Mouse (Mus musculus): ENCODE results near the gene Mfsd4a.
A peak's percentile ranks its signal among the peaks of the same experiment; 100 is the strongest.

Gene Mfsd4a

DNA sequence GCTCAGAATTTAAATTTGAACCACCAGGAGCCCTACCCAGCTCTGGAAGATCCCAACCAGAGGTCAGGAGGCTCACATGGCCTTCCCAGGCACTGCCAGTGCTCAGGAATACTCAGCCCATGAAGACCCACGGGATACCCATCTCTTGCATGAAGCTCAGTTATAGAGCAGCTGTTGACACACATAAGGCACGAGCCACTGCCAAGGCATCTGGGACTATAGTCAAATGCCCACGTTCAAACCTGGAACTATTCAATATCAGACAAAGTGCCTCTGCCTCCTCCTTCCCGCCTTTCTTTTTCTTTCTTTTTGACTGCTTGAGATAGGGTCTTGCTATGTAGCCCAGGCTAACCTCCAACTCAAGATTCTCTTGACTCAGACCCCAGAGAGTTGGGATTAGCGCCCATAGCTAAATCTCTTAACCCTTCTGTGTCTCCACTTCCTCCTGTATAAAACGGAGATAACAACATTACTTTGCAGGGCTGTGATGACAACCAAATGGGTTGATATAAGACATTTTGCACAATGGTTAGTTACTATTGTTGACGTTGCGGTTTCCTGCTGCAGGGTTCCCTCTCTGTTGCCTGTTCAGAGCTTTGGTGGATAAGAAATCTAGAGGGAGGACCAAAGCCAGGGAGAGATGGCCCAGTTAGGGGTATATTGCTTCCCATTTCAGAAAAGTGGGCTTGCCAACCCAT lies 2.2 kb downstream of the Mfsd4a start:
- no peak for DNase-seq (ENCODE audit: low read depth in 1 of 2, low spot score in 2 of 2)

DNA sequence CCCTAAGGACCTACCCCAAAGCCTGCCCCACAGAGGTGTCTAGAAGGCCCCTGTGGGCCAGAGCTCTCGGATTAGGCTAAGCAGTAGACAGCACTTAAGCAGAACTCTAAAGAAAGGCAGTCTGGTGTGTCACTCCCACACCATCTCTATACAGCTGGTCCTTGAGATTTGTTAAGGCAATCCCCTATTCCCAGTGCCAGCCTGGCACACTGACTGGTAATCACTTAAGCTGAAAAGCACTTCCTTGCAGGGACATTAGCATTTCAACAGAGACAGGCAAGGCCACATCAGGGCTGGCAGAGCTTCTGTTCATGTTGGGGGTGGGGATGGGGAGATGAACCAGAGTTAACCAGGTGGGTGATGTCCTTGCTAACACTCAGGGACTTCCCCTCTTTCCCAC lies 2.9 kb downstream of the Mfsd4a start:
- DNase-seq (ENCODE audit: low read depth in 1 of 2, low spot score in 2 of 2): no peak

GRCm38 (mm10) chr1:132063096-132063495 lies 4.8 kb downstream of the Mfsd4a start:
- DNase-seq (ENCODE audit: low read depth in 1 of 2, low spot score in 2 of 2): no peak

- DNase-seq (ENCODE audit: low read depth in 1 of 2, low spot score in 2 of 2): no peak
Observed at GRCm38 (mm10) chr1:132061750-132062541, 5.9 kb downstream of the Mfsd4a start.

GRCm38 (mm10) chr1:132060036-132060769 lies 7.7 kb downstream of the Mfsd4a start:
- DNase-seq (ENCODE audit: low read depth in 1 of 2, low spot score in 2 of 2): no peak

DNA sequence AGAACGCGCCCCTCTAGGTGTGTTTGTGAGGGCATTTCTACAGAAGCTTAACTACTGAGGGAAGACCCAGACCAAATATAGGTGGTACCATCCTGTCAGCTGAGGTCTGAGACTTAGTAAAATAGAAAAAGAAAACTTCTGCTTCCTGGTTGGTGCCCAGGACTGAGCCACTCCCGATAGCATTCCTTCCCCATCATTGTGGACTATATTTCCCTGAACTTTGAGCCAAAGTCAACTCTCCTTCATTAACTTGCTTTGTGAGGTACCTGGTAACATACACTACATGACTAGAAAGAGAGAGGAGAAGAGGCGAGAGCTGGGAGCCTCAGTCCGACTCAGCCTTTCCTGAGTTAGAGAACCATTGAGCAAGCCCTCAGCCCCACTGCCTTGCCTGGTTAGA lies 9.3 kb downstream of the Mfsd4a start:
- no peak for DNase-seq (ENCODE audit: low read depth in 1 of 2, low spot score in 2 of 2)

GRCm38 (mm10) chr1:132055054-132055664 lies 12.7 kb downstream of the Mfsd4a start:
- DNase-seq (ENCODE audit: low read depth in 1 of 2, low spot score in 2 of 2): no peak

DNA sequence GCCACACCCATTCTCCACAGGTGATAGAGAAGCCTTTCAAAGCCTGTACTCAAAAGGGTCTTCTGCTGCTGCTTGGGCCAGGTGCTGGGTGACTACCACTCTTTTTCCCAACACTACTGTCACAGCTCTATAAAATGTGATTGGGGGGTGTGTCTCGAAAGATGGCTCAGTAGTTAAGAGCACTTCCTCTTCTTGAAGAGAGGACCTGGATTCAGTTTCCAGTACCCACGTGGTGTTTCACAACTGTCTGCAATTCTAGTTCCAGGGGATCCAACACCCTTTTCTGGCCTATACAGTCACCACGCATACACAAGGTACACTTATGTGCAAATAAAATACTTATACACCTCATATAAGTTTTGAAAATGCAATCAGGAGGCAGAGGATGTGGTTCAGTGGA lies 13.5 kb downstream of the Mfsd4a start:
- DNase-seq (ENCODE audit: low read depth in 1 of 2, low spot score in 2 of 2): peak in 1 of 2 experiments; percentile 9

GRCm38 (mm10) chr1:132051746-132052145 lies 16.1 kb downstream of the Mfsd4a start:
- DNase-seq (ENCODE audit: low read depth in 1 of 2, low spot score in 2 of 2): no peak

DNA sequence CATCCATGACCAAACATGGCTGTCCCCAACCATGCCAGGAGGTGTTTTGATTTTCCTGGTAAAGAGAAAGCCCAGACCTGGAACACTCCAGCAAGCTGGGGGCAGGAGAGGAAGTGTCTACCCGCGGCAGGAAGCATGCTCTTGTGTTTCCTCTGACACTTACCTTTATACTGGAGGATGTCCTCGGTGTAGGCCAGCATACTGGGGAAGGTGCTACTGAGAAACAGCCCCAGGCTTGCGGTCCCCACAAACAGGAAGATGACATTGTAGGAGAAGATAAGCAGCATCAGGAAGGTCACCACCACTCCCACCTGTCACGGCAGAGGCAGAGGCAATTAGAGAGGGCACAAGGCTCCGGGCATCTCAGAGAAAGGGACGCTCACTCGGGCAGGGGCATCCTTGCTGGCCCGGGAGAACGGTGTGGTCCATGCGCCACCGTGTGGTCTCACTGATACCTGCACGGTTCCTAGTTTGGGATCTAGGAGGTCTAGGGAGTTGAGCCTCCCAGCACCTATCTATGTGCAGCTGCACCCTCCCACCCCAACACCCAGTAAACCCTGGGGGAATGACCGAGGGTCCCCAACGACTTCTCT lies 21.6 kb downstream of the Mfsd4a start:
- DNase-seq (ENCODE audit: low read depth in 1 of 2, low spot score in 2 of 2): no peak

DNA sequence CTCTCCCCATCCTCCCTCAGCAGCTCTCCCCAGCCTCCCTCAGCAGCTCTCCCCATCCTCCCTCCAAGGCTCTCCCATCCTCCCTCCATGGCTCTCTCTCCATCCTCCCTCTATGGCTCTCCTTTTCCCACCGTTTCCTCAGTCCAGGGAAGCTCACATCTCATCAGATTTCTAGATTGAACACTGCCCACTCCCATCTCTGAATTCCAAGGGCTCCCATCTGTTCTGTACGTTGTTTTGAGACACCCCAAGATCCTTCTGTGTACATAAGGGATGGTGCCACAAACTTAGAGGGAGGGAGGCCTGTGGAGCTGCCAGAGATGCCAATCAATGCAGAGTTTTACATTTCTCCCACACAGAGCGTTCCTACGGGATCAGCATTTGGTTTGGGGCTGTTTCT lies 24.1 kb downstream of the Mfsd4a start:
- DNase-seq (ENCODE audit: low read depth in 1 of 2, low spot score in 2 of 2): no peak

- no peak for DNase-seq (ENCODE audit: low read depth in 1 of 2, low spot score in 2 of 2)
Observed at GRCm38 (mm10) chr1:132040201-132040621, 27.7 kb downstream of the Mfsd4a start.

DNA sequence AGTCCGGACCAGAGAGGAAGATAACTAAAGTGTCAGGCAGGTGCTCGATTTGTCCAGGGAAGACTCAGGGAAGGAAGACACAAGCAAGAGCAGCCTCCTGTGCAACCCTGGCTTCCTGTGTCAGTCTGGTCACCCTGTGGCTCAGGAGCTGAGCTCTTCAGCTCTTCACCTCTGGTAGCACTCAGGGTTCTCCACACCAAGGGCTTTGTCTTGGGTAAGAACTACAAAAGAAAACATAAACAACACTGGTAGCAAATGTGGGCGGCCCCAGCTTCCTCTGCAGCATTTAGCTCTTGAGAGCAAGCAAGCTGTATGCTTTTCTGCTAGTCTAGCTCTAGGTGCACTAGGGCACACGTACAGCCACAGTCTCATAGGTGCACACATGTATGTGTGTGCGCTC lies 29.1 kb downstream of the Mfsd4a start:
- DNase-seq (ENCODE audit: low read depth in 1 of 2, low spot score in 2 of 2): no peak

DNA sequence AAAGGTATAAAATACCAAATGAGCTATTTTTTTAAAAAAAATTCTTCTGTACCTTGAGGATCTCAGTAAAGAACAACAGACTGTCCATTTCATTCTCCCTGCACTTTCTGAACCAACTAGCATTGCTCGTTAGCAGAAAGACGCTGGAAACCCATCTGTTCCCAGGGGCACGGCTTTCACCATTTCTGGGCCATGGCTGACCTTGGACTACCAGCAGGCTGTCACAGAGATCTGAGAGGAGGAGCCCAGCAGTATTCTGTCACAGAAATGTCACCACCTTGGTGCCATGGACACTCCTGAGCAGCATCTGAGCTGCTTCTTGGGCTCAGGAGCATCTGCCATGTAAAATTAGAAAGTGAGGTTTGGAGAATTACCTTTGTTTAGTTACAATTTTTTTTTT lies 30.1 kb downstream of the Mfsd4a start:
- DNase-seq (ENCODE audit: low read depth in 1 of 2, low spot score in 2 of 2): no peak

DNA sequence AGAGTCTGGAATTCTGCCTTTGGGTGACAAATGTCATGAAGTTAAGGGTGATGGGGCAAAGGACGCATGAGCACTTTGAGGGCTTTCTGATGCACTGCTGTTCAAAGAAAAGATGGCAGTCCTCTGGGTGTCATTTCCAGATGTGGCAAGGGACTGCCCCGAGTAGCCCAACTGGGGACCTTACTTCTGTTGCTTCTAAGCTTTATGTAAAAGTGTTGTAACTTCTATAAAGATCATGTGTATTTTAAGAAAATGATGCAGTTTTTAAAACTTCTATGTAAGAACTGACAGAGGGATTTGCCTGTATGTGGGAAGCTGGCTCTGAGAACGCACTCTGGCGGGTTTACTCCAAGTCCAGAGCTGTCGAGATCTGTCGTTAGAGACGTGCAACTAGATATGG lies 35.7 kb downstream of the Mfsd4a start:
- DNase-seq (ENCODE audit: low read depth in 1 of 2, low spot score in 2 of 2): no peak

DNA sequence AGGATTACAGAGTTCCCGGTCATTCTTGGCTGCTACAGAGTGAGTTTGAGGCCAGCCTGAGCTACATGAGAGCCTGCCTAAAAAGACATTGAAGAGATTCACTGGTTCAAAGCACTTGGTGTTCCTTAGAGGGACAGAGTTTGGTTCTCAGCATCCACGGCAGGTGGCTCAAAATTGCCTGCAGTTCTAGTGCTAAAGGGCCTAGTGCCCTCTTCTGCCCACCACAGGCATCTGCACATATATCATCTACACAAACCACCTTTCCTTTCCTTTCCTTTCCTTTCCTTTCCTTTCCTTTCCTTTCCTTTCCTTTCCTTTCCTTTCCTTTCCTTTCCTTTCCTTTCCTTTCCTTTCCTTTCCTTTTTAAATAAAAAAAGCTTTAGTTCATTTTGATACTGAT lies 37.3 kb downstream of the Mfsd4a start:
- no peak for DNase-seq (ENCODE audit: low read depth in 1 of 2, low spot score in 2 of 2)

GRCm38 (mm10) chr1:132028413-132028812 lies 39.4 kb downstream of the Mfsd4a start:
- DNase-seq (ENCODE audit: low read depth in 1 of 2, low spot score in 2 of 2): no peak

GRCm38 (mm10) chr1:132027978-132028377 lies 39.9 kb downstream of the Mfsd4a start:
- DNase-seq (ENCODE audit: low read depth in 1 of 2, low spot score in 2 of 2): no peak

DNA sequence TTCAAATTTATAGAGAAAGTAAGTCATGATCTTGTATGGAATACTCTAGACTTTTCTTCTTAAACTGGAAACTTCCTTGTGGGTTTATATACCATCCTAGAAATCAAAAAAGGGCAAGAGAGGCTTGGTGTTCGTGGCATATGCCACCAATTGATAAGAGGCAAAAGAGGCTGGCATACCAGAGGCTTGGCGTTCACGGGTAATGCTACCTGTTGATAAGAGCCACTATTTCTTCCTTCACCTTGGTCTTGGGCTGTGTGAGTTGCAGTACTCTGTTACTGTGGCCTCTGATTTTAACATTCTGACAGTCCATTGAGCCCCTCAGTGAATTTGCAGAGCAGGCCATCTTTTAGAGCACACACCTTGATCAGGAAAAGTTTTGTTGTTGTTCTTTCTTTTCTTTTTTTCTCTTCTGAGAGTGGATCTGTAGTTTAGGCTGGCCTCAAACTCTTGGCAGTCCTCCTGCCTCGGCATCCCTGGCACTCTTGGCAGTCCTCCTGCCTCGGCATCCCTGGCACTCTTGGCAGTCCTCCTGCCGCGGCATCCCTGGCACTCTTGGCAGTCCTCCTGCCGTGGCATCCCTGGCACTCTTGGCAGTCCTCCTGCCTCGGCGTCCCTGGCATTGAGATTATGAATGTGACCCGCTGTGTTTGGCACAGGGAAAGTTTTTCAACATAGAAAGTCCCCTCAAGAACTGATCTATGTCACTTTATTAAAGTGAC lies 40.8 kb downstream of the Mfsd4a start:
- no peak for DNase-seq (ENCODE audit: low read depth in 1 of 2, low spot score in 2 of 2)

DNA sequence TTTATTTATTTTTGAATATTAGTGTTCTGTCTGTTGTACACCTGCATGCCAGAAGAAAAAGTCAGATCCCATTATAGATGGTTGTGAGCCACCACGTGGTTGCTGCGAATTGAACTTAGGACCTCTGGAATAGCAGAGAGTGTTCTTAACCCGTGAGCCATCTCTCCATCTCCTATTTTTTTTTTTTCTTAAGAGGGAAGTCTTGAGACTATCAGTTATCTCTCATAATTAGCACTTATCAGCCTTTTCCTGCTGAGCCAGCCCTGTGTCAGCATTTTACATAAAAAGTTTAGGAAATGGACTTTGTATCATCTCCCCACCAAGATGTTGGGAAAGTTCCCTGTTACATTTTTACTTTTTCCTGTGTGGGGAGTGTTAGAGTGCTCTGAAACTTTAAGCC lies 45.8 kb downstream of the Mfsd4a start:
- no peak for DNase-seq (ENCODE audit: low read depth in 1 of 2, low spot score in 2 of 2)

DNA sequence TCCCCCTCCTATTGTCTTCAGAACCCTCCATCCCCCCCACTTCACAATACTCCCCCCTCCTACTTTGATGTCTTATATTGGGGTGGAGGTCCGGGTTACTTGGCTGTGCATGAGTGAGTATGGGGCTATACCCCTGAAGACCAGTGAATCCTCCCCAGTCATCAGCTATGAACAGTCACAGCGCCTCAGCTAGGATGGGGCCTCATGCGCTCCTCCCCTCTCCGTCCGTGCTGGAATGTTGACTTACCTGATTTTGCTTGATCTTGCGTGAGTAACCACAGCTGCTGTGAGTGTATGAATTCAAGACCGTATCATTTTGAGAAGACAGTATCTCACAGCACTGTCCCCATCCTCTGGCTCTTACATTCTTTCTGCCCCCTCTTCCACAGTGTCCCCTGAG lies 48.0 kb downstream of the Mfsd4a start:
- DNase-seq (ENCODE audit: low read depth in 1 of 2, low spot score in 2 of 2): no peak
